Mouse (Mus musculus): Measurements from ENCODE around the gene Aplnr. TPM values are rescaled to one million over a fixed set of nuclear protein-coding genes. Genes with fewer than 3 reads are reported as not detected.
A peak's percentile ranks its signal among the peaks of the same experiment; 100 is the strongest.

Gene Aplnr
- polyA plus RNA-seq, 1 experiment from 2014 or later, result 184 TPM

DNA sequence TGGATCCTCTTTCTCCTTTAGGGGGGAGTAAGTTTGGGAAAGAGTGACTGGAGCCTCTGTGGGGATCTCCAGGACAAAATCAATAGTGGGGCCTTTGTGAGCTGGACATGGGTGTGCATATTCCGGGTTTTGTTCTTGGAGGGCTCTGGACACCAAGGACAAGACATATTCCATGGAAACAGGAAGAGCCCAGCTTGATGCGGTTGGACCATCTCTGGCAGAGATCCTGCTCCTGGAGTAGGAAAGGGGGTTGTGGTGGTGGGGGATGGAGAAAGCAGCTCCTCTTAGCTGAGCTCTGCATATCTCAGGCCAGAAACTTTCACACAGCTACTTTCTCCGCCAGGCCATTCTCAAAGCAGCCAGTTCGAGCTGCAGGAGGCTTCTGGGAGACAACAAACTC lies 3.4 kb downstream of the Aplnr start:
- Histone ChIP-seq H3K27ac (peak overlapping the region; percentile 63), H3K4me1 (no peaks in the 10 kb centered on the region), H3K36me3 (no peaks in the 10 kb centered on the region), H3K9ac (0 out of 2 replicates have a peak overlapping the region, but pooled peaks have one; percentile 27), H3K4me3 (peak overlapping the region; percentile 38), H3K4me2 (0 out of 2 replicates have a peak overlapping the region, but pooled peaks have one; percentile 35), H3K27me3 (no peaks in the 10 kb centered on the region), H3K9me3 (no peaks in the 10 kb centered on the region)
- no peak for ATAC-seq (ENCODE audit: borderline replicate concordance, extremely low read depth, low FRiP score, low TSS enrichment)
- 39% methylated on average over 4 of the region's 4 CpGs for WGBS

DNA sequence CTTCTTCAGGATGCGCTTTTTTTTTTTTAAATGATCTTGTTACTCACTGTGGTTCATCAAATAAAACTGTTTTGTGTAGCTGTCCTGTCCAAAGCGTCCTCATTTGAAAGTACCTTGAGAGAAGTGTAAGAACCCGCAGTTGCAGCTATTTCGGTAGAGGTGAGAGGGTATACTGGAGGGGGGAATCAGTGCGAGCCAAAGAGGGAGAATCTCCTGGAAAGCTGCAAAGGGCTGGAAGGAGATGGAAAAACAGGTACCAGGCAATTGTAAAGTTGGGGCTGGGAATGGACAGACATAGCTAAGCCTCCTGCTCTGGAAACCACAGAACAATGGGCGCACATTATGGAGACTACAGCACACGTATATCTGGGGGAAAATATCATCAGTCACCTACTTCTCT lies 3.8 kb downstream of the Aplnr start:
- 41% methylated on average over 7 of the region's 7 CpGs for WGBS
- H3K36me3 ChIP-seq, result no peaks in the 10 kb centered on the region
- H3K27me3 ChIP-seq, result no peaks in the 10 kb centered on the region
- ATAC-seq (ENCODE audit: borderline replicate concordance, extremely low read depth, low FRiP score, low TSS enrichment), result no peak
- H3K4me1 ChIP-seq, result no peaks in the 10 kb centered on the region
- peak overlapping the region; percentile 35 for H3K4me2 ChIP-seq
- no peak overlapping the region for H3K9ac ChIP-seq
- H3K27ac ChIP-seq, result 0 out of 2 replicates have a peak overlapping the region, but pooled peaks have one; percentile 2
- no peaks in the 10 kb centered on the region for H3K9me3 ChIP-seq
- peak overlapping the region; percentile 38 for H3K4me3 ChIP-seq

DNA sequence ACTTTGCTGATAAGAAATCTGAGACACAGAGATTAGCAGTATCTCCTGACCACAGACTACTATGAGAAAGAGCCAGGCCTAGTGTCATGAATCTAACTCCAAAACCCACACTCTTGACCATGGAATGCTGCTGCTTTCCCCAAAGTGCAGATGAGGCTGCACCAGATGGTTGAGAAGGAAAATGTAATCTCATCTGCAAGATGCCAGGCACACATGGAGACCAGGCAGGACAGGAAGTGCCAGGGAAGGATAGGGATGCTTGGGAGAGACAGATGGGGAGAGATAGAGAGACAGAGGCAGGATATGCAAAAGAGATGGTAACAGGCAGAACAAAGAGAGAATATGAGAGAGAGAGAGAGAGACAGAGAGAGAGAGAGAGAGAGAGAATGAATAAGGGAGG lies 4.8 kb downstream of the Aplnr start:
- no peak overlapping the region for H3K27ac ChIP-seq
- H3K9me3 ChIP-seq, result no peaks in the 10 kb centered on the region
- H3K36me3 ChIP-seq, result no peaks in the 10 kb centered on the region
- no peaks in the 10 kb centered on the region for H3K4me1 ChIP-seq
- no peak for ATAC-seq (ENCODE audit: borderline replicate concordance, extremely low read depth, low FRiP score, low TSS enrichment)
- peak overlapping the region; percentile 35; the same call in 1 of the 2 replicates for H3K4me2 ChIP-seq
- H3K4me3 ChIP-seq, result peak overlapping the region; percentile 38; the same call in 1 of the 2 replicates
- H3K27me3 ChIP-seq, result no peaks in the 10 kb centered on the region
- no peak overlapping the region for H3K9ac ChIP-seq

DNA sequence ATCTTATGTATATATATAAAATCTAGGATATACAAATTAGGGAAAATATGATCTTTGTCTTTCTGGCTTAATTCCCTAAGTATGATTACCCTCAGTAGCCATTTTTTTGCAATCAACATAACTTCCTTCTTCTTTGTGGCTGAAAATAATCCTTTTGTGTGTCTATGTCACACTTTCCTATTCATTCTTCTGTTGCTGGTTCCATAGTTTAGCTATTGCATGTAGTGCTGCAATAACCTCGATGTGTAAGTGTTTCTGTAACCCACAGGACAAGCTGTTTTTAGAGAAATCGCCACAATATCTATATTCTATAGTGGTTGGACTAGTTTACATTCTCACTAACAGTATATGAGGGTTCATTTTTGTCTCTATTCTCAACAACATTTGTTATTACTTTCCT lies 8.9 kb downstream of the Aplnr start:
- H3K4me1 ChIP-seq, result no peaks in the 10 kb centered on the region
- WGBS, result 78% methylated on average over 2 of the region's 2 CpGs
- H3K9me3 ChIP-seq, result no peaks in the 10 kb centered on the region
- H3K4me2 ChIP-seq, result no peak overlapping the region
- H3K27me3 ChIP-seq, result no peaks in the 10 kb centered on the region
- no peak for ATAC-seq (ENCODE audit: borderline replicate concordance, extremely low read depth, low FRiP score, low TSS enrichment)
- H3K27ac ChIP-seq, result no peak overlapping the region
- H3K9ac ChIP-seq, result no peak overlapping the region
- H3K36me3 ChIP-seq, result no peaks in the 10 kb centered on the region
- H3K4me3 ChIP-seq, result no peak overlapping the region

DNA sequence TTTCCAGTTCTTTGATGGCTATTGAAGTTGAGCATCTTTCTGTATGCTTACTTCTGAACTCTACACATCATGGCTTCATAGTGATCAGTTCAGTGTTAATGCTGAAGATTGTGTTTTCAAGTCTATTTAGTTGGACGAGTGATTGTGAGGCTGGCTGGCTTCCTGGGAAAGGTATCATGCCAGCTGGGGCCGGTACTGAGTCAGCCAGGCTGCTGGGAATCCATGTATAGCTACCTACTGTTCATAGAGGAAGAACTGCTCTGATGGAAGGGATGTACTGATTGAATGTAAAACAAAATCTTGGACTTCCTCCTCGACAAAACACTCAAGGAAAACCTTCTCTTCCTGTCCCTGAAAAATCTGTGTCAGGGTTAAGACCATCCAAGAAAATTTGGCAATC lies 9.3 kb downstream of the Aplnr start:
- Histone ChIP-seq H3K4me1 (no peaks in the 10 kb centered on the region), H3K4me3 (no peak overlapping the region), H3K4me2 (no peak overlapping the region), H3K36me3 (no peaks in the 10 kb centered on the region), H3K27ac (no peak overlapping the region), H3K9me3 (no peaks in the 10 kb centered on the region), H3K9ac (no peak overlapping the region), H3K27me3 (no peaks in the 10 kb centered on the region)
- ATAC-seq (ENCODE audit: borderline replicate concordance, extremely low read depth, low FRiP score, low TSS enrichment), result no peak
- 59% methylated on average over 3 of the region's 3 CpGs for WGBS

DNA sequence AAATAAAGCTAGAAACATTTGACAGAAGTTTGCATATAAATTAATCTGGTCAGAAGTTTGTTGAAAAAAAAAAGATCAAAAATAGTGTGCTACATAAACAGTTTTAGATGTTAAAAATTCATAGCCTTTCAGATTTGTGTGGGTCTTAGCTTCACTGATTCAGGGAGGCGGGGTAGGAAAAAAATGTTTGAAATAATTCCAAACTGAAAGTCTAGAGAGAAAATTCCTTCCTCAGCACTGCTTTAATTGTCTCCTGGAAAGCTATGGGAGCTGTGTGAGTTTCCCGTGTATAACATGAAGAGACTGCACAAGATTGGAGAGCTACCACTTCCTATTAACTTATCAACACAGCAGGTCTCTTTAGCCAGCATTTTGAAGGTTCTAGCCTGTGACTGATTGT lies 11.5 kb downstream of the Aplnr start:
- H3K4me3 ChIP-seq, result no peak overlapping the region
- H3K36me3 ChIP-seq, result no peaks in the 10 kb centered on the region
- 60% methylated on average over 2 of the region's 2 CpGs for WGBS
- no peak overlapping the region for H3K4me2 ChIP-seq
- no peak overlapping the region for H3K9ac ChIP-seq
- no peak for ATAC-seq (ENCODE audit: borderline replicate concordance, extremely low read depth, low FRiP score, low TSS enrichment)
- H3K27ac ChIP-seq, result no peak overlapping the region
- H3K27me3 ChIP-seq, result no peaks in the 10 kb centered on the region
- no peaks in the 10 kb centered on the region for H3K4me1 ChIP-seq
- no peaks in the 10 kb centered on the region for H3K9me3 ChIP-seq

DNA sequence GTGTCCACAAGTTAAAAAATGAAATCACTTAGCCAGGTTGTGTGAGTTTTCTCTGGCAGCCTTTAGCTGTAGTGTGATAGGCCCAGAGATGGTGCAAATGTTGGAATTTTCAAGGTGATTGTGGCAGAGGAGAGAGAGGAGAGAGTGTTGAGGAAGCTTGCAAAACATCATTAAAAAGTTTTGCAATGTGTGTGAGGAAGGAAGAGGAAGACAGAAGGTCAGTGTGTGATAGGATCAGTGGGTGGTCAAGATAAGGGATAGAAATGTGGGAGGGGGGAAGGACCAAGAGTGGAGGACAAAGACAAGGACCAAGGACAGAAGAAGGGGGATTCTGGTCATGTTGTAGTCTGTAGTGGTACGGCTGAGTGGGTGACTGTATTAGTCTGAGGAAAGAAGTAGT lies 14.3 kb downstream of the Aplnr start:
- Histone ChIP-seq H3K4me2 (no peak overlapping the region), H3K9ac (no peak overlapping the region), H3K36me3 (no peaks in the 10 kb centered on the region), H3K27me3 (no peaks in the 10 kb centered on the region), H3K27ac (no peak overlapping the region), H3K4me1 (no peaks in the 10 kb centered on the region), H3K9me3 (no peaks in the 10 kb centered on the region), H3K4me3 (no peak overlapping the region)
- WGBS, result 64% methylated on average over 1 of the region's 1 CpGs
- no peak for ATAC-seq (ENCODE audit: borderline replicate concordance, extremely low read depth, low FRiP score, low TSS enrichment)

DNA sequence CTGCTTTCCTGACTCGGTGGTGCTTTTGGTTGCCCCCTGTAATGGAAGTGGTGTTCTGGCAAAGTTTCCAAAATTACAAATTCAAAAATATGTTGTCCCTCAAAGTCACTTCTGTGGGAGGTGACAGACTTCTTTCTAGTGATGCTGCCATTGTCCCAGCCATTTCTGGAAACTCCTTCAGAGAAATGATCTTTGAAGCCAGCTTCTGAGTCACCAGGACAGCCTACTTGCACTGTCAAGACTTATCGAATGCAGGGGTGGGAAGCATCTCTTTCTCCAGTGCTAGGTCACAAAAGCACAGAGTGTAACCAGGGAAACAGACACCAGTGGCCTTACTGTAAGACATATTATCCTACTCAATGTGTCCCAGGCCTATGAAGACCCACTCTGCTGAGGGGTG lies 15.2 kb downstream of the Aplnr start:
- Histone ChIP-seq H3K9me3 (no peaks in the 10 kb centered on the region), H3K4me2 (no peak overlapping the region), H3K36me3 (no peaks in the 10 kb centered on the region), H3K27ac (no peak overlapping the region), H3K27me3 (no peaks in the 10 kb centered on the region), H3K4me3 (no peak overlapping the region), H3K9ac (no peak overlapping the region), H3K4me1 (no peaks in the 10 kb centered on the region)
- WGBS, result 71% methylated on average over 2 of the region's 2 CpGs
- ATAC-seq (ENCODE audit: borderline replicate concordance, extremely low read depth, low FRiP score, low TSS enrichment), result no peak

DNA sequence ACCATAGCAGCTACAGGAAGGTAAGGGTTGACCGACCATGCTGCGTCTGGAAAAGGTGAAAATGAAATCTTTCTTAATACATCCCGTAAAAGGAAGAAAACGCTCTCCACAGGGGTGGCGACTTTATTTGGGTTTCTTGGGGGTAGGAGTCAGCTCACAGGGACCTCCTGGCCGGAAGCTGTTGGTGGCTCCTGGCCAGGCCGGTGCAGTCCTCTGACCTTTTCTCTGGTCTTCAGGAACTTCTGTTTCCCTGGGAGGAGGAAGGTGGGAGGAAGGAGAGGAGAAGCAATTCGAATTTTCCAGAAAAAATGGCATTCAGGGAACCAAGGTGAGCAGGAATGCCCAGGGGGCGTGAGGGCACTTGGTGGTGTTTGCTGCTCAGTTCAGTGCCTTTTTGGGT lies 19.3 kb downstream of the Aplnr start:
- WGBS, result 75% methylated on average over 9 of the region's 9 CpGs

DNA sequence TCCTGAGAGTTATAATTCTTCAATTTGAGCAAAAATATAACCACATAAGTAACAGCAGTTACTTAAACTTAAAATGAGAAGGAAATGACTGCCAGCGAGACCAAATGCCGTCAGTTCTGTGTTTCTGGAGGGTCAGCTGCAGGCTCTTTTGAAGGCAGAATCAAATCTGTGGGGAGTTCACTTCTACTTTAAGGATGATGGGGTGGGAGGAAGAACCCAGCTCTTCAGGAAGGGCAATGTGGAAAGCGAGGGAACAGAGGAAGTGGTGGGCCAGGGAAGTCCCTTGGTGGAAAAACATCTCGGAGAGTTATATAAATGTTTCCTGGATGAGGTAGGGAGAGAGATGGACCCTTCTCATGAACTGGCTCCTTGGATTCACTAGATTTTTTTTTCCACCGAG lies 20.1 kb downstream of the Aplnr start:
- Histone ChIP-seq H3K9ac (no peak overlapping the region), H3K4me3 (no peak overlapping the region), H3K27me3 (no peaks in the 10 kb centered on the region), H3K36me3 (no peaks in the 10 kb centered on the region), H3K4me2 (no peak overlapping the region), H3K27ac (no peak overlapping the region), H3K9me3 (no peaks in the 10 kb centered on the region), H3K4me1 (peaks cover 6% of the 10 kb centered on the region)
- ATAC-seq (ENCODE audit: borderline replicate concordance, extremely low read depth, low FRiP score, low TSS enrichment), result no peak
- WGBS, result 80% methylated on average over 5 of the region's 5 CpGs

More for the DNA sequence above, 19.3 kb downstream of the Aplnr start:
- no peak for ATAC-seq (ENCODE audit: borderline replicate concordance, extremely low read depth, low FRiP score, low TSS enrichment)
- Histone ChIP-seq H3K9ac (no peak overlapping the region), H3K36me3 (no peaks in the 10 kb centered on the region), H3K4me2 (no peak overlapping the region), H3K4me3 (no peak overlapping the region), H3K4me1 (no peaks in the 10 kb centered on the region), H3K27ac (no peak overlapping the region), H3K9me3 (no peaks in the 10 kb centered on the region), H3K27me3 (no peaks in the 10 kb centered on the region)

DNA sequence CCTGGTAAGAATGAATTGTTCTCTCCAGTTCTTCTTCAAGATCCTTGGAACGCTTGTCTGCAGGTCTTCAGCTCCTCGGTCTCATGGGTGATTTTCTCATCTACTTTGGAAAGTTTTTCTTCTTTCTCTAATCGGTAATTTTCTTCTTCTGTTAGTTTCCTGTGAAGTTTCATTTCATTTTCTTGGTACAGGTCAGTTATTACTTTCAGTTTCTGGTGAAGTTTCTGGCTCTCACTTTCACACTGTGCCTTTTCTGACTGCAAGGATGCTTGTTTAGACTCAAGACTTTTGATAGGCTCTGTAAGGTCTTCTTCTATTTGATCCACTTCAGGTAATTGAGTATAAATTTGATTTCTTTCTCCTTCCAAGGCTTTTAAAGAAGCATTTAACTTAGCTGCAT lies 21.4 kb downstream of the Aplnr start:
- peaks cover 12% of the 10 kb centered on the region for H3K4me1 ChIP-seq
- H3K27me3 ChIP-seq, result no peaks in the 10 kb centered on the region
- no peak overlapping the region for H3K4me2 ChIP-seq
- H3K36me3 ChIP-seq, result no peaks in the 10 kb centered on the region
- no peaks in the 10 kb centered on the region for H3K9me3 ChIP-seq
- no peak overlapping the region for H3K27ac ChIP-seq
- no peak overlapping the region for H3K4me3 ChIP-seq
- no peak overlapping the region for H3K9ac ChIP-seq
- ATAC-seq (ENCODE audit: borderline replicate concordance, extremely low read depth, low FRiP score, low TSS enrichment), result no peak
- WGBS, result 90% methylated on average over 3 of the region's 3 CpGs

DNA sequence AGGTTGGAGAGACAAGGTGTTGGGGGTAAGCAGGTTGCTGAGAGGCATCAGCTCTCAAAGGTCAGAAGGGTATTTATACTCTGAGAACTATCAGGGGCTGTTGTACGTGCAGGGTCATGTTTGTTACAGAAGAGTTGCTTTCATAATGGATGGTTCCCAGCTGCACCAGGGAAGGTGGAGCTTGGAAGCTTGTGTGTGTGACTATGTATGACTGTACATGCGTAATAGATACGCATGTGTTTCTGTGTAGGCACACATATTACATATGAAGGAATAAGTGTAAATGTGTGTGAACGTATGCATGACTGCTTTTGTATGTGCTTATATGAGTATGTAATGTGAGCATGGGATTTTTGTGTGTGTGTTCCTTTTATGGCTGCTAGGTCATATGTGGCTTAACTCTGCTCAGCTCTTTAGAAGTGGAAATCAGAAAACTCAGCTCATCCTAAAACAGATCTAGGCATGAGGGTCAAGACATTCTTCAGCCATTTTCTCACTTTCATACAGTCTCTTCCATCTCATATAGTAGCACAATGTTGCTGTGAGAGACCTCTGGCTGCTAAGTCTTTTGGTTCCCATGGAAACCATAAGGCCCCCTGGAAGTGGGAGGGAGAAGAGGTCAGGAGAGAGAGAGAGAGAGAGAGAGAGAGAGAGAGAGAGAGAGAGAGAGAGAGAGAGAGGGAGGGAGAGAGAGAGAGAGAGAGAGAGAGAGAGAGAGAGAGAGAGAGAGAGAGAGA lies 25.0 kb downstream of the Aplnr start:
- no peak for ATAC-seq (ENCODE audit: borderline replicate concordance, extremely low read depth, low FRiP score, low TSS enrichment)
- H3K27me3 ChIP-seq, result no peaks in the 10 kb centered on the region
- peaks cover 24% of the 10 kb centered on the region for H3K4me1 ChIP-seq
- H3K27ac ChIP-seq, result no peak overlapping the region
- H3K36me3 ChIP-seq, result no peaks in the 10 kb centered on the region
- H3K9me3 ChIP-seq, result no peaks in the 10 kb centered on the region
- no peak overlapping the region for H3K4me3 ChIP-seq
- H3K4me2 ChIP-seq, result no peak overlapping the region
- no peak overlapping the region for H3K9ac ChIP-seq
- WGBS, result 53% methylated on average over 4 of the region's 4 CpGs

Data from lung, embryonic 15.5 days (tissue).